In genomic region chr5:65699146-65699545, GRCm38 (mm10) we compare ENCODE assay signal across 8 mouse cellular contexts. TPM values are rescaled to one million over a fixed set of nuclear protein-coding genes. Genes with fewer than 3 reads are reported as not detected.
DNase-seq lines count a peak whose midpoint lies in the region; ATAC-seq and TF ChIP-seq lines count a peak whose summit lies in the region.

No protein-coding gene starts in this region.

- no peak for TF ChIP-seq POLR2A in testis, adult 2 months (IDR thresholded peaks at IDR 0.05; ENCODE audit: control insufficient read depth, low read depth, low read length)

- no peak for ATAC-seq in liver, embryonic 12.5 days

- H3K27ac ChIP-seq in testis, adult 2 months (ENCODE audit: control insufficient read depth, insufficient read depth, low read depth, low read length), result peak overlapping the region; percentile 17; the same call in 1 of the 2 replicates
- peak overlapping the region; percentile 98 for H3K27ac ChIP-seq in liver, embryonic 12.5 days

- no peaks in the 10 kb centered on the region for H3K27me3 ChIP-seq in testis, adult 2 months (ENCODE audit: control insufficient read depth, insufficient read depth, low read length)
- 0 out of 2 replicates have a peak, but pooled peaks cover 6% of the 10 kb centered on the region for H3K27me3 ChIP-seq in liver, embryonic 12.5 days (replicated peaks)

- H3K9me3 ChIP-seq in liver, embryonic 12.5 days (replicated peaks), result no peaks in the 10 kb centered on the region

- no peak for TF ChIP-seq CTCF in testis, adult 2 months (IDR thresholded peaks at IDR 0.05; ENCODE audit: control insufficient read depth, insufficient read depth, insufficient replicate concordance, low read depth, low read length)

- H3K4me1 ChIP-seq in testis, adult 2 months (ENCODE audit: control insufficient read depth, insufficient read depth, low read length), result peaks cover 2% of the 10 kb centered on the region
- peaks cover 46% of the 10 kb centered on the region for H3K4me1 ChIP-seq in liver, embryonic 12.5 days

- DNase-seq in cerebellum, adult 11-12 months, result peak; percentile 24
- no peak for DNase-seq in cerebellum, adult 9-10 months
- DNase-seq in testis, postnatal 14 days (ENCODE audit: low spot score), result no peak
- no peak for DNase-seq in ovary, adult 18-20 months (ENCODE audit: low spot score)
- DNase-seq in adrenal gland, adult (ENCODE audit: inconsistent age in 2 of 2, low spot score in 1 of 2), result no peak
- no peak for DNase-seq in gastrocnemius, adult 8-10 months (ENCODE audit: low spot score in 2 of 2)

- peak overlapping the region; percentile 87 for H3K4me2 ChIP-seq in liver, embryonic 12.5 days

- H3K9ac ChIP-seq in liver, embryonic 12.5 days, result peak overlapping the region; percentile 99

- H3K4me3 ChIP-seq in testis, adult 2 months (ENCODE audit: control insufficient read depth, low read depth, low read length), result no peak overlapping the region
- H3K4me3 ChIP-seq in liver, embryonic 12.5 days, result peak overlapping the region; percentile 98

- no peaks in the 10 kb centered on the region for H3K36me3 ChIP-seq in testis, adult 2 months (ENCODE audit: control insufficient read depth, insufficient read depth, low read length)
- peaks cover 20% of the 10 kb centered on the region for H3K36me3 ChIP-seq in liver, embryonic 12.5 days

- WGBS in liver, embryonic 12.5 days (ENCODE audit: insufficient replicate concordance), result 59% methylated on average over 10 of the region's 10 CpGs

RNA-seq across cellular contexts. Expression of gene Pds5a, which starts 1.1 kb away (rescaled TPM):
- 12.9 and 14.9 TPM in 2 replicates for polyA plus RNA-seq in testis, adult 2 months (2012; rRNA removed)
- polyA plus RNA-seq in liver, embryonic 12.5 days (2016; fragmentation: Nextera tagmentation; extraction: Ambion mirVana), result 52.6 and 59.4 TPM in 2 replicates
- total RNA-seq in gastrocnemius, adult 8-10 months (2022), result 10 to 100 TPM; 37.4 to 55.3 (median 41.5) TPM
